Mouse (Mus musculus): ENCODE results near the gene Pgrmc2. TPM values are rescaled to one million over a fixed set of nuclear protein-coding genes. Genes with fewer than 3 reads are reported as not detected.

The Pgrmc2 gene
- polyA plus RNA-seq, 3 experiments from 2014 or later = 2.8 to 4.8 (median 2.9) TPM

Other genes starting within 250 kb of the Pgrmc2 start
- gene Mfsd8, start 236.2 kb downstream of the Pgrmc2 start, polyA plus RNA-seq (2017; shearing (Covaris generic)) = 10 to 100 TPM; 14.5 to 20.9 (median 15.2) TPM
- 10 to 100 TPM; 14.7 to 18.8 (median 18.4) TPM for gene Abhd18, start 236.1 kb downstream of the Pgrmc2 start, polyA plus RNA-seq (2017; shearing (Covaris generic))
- gene 1700034I23Rik, start 180.5 kb downstream of the Pgrmc2 start, polyA plus RNA-seq (2017; shearing (Covaris generic)) = 1 to 10 TPM in 1 of 3 experiments, under 1 TPM in 2; 0.47 to 1.2 (median 0.97) TPM
- 10 to 100 TPM; 20.7 to 22.9 (median 21.6) TPM for gene Larp1b, start 133.2 kb downstream of the Pgrmc2 start, polyA plus RNA-seq (2017; shearing (Covaris generic))